Mouse (Mus musculus) myocyte (in vitro differentiated cells): ENCODE results near the gene Setd3. TPM values are rescaled to one million over a fixed set of nuclear protein-coding genes. Genes with fewer than 3 reads are reported as not detected.

Experiments used
- H3K27me3 ChIP-seq: one replicate; pipeline ENCODE4 v1.6.1; 2011; ENCODE audit not compliant: control insufficient read depth, insufficient read depth, insufficient read length
- H3K36me3 ChIP-seq: one replicate; pipeline ENCODE4 v1.6.1; 2011; ENCODE audit not compliant: control insufficient read depth, insufficient read depth
- H3K4me2 ChIP-seq: one replicate; pipeline ENCODE4 v1.6.1; 2011; ENCODE audit warnings: low read depth, control low read depth
- H3K4me3 ChIP-seq: one replicate; pipeline ENCODE4 v1.5.1; 2011; ENCODE audit warnings: mild to moderate bottlenecking, control low read depth, moderate library complexity
- H3K79me2 ChIP-seq: one replicate; pipeline ENCODE4 v1.6.1; 2011; ENCODE audit not compliant: control insufficient read depth, insufficient read depth
- H3ac ChIP-seq: one replicate; pipeline ENCODE4 v1.6.1; 2011; ENCODE audit not compliant: control insufficient read depth, insufficient read length
- CEBPB ChIP-seq: IDR thresholded peaks from 2 replicates; pipeline ENCODE4 v1.6.1; 2011; ENCODE audit warnings: mild to moderate bottlenecking, moderate library complexity; ENCODE audit not compliant: poor library complexity, insufficient read depth, severe bottlenecking
- E2F4 ChIP-seq: IDR thresholded peaks from one replicate; pipeline ENCODE4 v1.6.1; 2011; ENCODE audit warnings: mild to moderate bottlenecking, control low read depth, moderate library complexity; ENCODE audit not compliant: insufficient read depth
- MAX ChIP-seq: IDR thresholded peaks from one replicate; pipeline ENCODE4 v1.6.1; 2011; ENCODE audit warnings: low read depth, mild to moderate bottlenecking, control low read depth
- MYOD1 ChIP-seq, 3 experiments: IDR thresholded peaks; one replicate each; pipeline ENCODE4 v1.6.1; 2011; ENCODE audit warnings: control low read depth in 2 of 3, low read depth in 2 of 3, mild to moderate bottlenecking in 2 of 3, moderate library complexity in 1 of 3; ENCODE audit not compliant: insufficient read length in 2 of 3, control insufficient read depth in 1 of 3
- MYOG ChIP-seq, 3 experiments: IDR thresholded peaks; one replicate each; pipeline ENCODE4 v1.6.1; 2011; ENCODE audit warnings: control low read depth in 2 of 3, low read depth in 2 of 3, mild to moderate bottlenecking in 2 of 3; ENCODE audit not compliant: insufficient read length in 2 of 3, control insufficient read depth in 1 of 3, insufficient read depth in 1 of 3
- POLR2A ChIP-seq: IDR thresholded peaks from one replicate; pipeline ENCODE4 v1.6.1; 2011; ENCODE audit warnings: low read depth, mild to moderate bottlenecking, control low read depth, moderate library complexity; ENCODE audit not compliant: insufficient read length
- POLR2AphosphoS2 ChIP-seq: IDR thresholded peaks from one replicate; pipeline ENCODE4 v1.6.1; 2011; ENCODE audit warnings: low read depth, control low read depth; ENCODE audit not compliant: insufficient read length
- REST ChIP-seq: IDR thresholded peaks from one replicate; pipeline ENCODE4 v1.6.1; 2011; ENCODE audit warnings: mild to moderate bottlenecking, control low read depth, moderate library complexity; ENCODE audit not compliant: insufficient read depth, insufficient read length
- SRF ChIP-seq: IDR thresholded peaks from one replicate; pipeline ENCODE4 v1.6.1; 2011; ENCODE audit warnings: low read depth; ENCODE audit not compliant: control insufficient read depth, insufficient read length
- TCF12 ChIP-seq: IDR thresholded peaks from one replicate; pipeline ENCODE4 v1.6.1; 2011; ENCODE audit warnings: mild to moderate bottlenecking, control low read depth; ENCODE audit not compliant: poor library complexity, insufficient read depth, severe bottlenecking
- TCF3 ChIP-seq: IDR thresholded peaks from one replicate; pipeline ENCODE4 v1.6.1; 2011; ENCODE audit warnings: low read depth, control low read depth; ENCODE audit not compliant: insufficient read length
- USF1 ChIP-seq: IDR thresholded peaks from one replicate; pipeline ENCODE4 v1.6.1; 2011; ENCODE audit warnings: low read depth, mild to moderate bottlenecking, control low read depth, moderate library complexity
- polyA plus RNA-seq: library from polyadenylated mRNA; unstranded; fragments of >200 nt; fragmentation: generic; extraction: Trizol; gene quantifications from one replicate; pipeline ENCODE4 v1.2.1, GENCODE M21; 2012; ENCODE audit warnings: missing spikeins

Gene Setd3
- polyA plus RNA-seq, 1 experiment = 54.0 TPM

DNA sequence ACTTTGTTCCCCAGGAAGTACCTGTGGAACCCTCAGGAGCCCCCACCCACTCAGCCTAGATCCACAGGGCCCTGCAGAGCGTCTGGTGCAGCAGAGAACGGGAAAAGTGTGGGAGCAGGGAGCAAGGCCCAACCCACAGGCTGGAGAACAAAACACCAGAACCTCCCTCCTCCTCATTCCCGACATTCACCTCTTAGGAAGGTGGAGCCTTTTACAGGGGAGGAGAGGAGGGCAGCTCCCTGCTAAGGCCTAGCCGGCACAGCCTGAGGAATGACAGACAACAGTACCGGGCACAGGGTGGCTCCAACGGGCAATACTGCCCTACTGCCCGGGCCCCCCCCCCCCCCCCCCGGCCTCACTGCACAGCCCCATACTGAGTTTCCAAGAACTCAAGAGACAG is 44.2 kb upstream of the Setd3 start:
- Histone ChIP-seq H3K36me3 (no peaks in the 10 kb centered on the region), H3K79me2 (no peaks in the 10 kb centered on the region), H3ac (no peak overlapping the region), H3K27me3 (no peaks in the 10 kb centered on the region), H3K4me3 (no peak overlapping the region), H3K4me2 (peak overlapping the region; percentile 67)
- TF ChIP-seq MYOG (IDR thresholded peaks at IDR 0.05; ENCODE audit: control insufficient read depth in 1 of 3, insufficient read depth in 1 of 3, insufficient read length in 2 of 3, low read depth in 2 of 3) = no peak
- no peak for TF ChIP-seq USF1
- TF ChIP-seq TCF12 = no peak
- TF ChIP-seq TCF3 = no peak
- TF ChIP-seq CEBPB = no peak
- no peak for TF ChIP-seq POLR2A
- TF ChIP-seq MYOD1 (IDR thresholded peaks at IDR 0.05; ENCODE audit: control insufficient read depth in 1 of 3, insufficient read length in 2 of 3, low read depth in 2 of 3) = no peak
- no peak for TF ChIP-seq MAX
- no peak for TF ChIP-seq REST
- no peak for TF ChIP-seq POLR2AphosphoS2
- TF ChIP-seq SRF = no peak
- TF ChIP-seq E2F4 = no peak

DNA sequence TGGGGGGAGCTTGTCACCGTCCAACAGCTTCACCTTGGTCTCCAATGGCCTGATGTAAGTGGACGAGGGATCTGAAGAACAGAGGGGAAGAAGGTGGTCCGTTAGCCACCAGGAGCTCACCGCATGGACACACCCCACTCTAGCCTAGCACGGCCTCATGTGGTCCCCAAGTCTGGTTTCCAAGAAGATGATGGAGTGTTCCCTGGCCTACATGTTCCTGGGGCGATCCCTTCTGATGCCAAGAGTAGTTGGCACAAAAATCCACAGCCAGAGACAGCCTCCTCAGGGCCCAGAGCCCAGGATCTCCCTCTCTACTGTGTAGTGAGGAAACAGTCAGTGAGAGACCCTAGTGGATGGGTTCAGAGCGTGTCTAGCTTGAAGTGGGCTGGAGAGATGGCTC is 42.6 kb upstream of the Setd3 start:
- TF ChIP-seq TCF12 (no peak), POLR2A (no peak), MYOG (IDR thresholded peaks at IDR 0.05; ENCODE audit: control insufficient read depth in 1 of 3, insufficient read depth in 1 of 3, insufficient read length in 2 of 3, low read depth in 2 of 3) (no peak)
- Histone ChIP-seq H3K79me2 (no peaks in the 10 kb centered on the region), H3ac (no peak overlapping the region), H3K36me3 (no peaks in the 10 kb centered on the region), H3K4me2 (no peak overlapping the region), H3K27me3 (no peaks in the 10 kb centered on the region), H3K4me3 (no peak overlapping the region)

DNA sequence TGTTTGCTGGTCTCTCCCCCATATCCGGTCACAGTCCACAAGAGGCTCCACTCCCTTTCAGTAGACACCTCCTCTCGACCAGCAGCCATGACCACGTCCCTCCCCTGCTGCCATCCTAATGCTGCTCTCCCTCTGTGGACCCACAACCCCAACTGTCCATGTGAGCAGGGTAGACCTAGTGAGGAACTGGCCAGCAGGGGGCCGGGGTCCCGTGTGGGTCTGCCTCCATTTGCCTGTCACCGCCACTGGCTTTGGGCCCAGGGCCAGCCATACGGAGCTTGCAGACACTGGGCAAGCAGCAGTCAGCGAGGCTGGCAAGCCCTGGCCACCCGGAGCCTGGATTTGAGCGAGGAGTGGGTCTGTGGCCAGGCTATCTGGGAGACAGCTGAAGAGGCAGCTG is 42.1 kb upstream of the Setd3 start:
- H3K27me3 ChIP-seq = no peaks in the 10 kb centered on the region
- TF ChIP-seq USF1 (no peak), TCF12 (no peak), SRF (no peak), MYOG (IDR thresholded peaks at IDR 0.05; ENCODE audit: control insufficient read depth in 1 of 3, insufficient read depth in 1 of 3, insufficient read length in 2 of 3, low read depth in 2 of 3) (peak in 1 of 3 experiments; percentile 41), MYOD1 (IDR thresholded peaks at IDR 0.05; ENCODE audit: control insufficient read depth in 1 of 3, insufficient read length in 2 of 3, low read depth in 2 of 3) (no peak), TCF3 (no peak)
- no peaks in the 10 kb centered on the region for H3K36me3 ChIP-seq
- no peak overlapping the region for H3K4me2 ChIP-seq
- H3K79me2 ChIP-seq = no peaks in the 10 kb centered on the region
- no peak overlapping the region for H3ac ChIP-seq
- no peak overlapping the region for H3K4me3 ChIP-seq

DNA sequence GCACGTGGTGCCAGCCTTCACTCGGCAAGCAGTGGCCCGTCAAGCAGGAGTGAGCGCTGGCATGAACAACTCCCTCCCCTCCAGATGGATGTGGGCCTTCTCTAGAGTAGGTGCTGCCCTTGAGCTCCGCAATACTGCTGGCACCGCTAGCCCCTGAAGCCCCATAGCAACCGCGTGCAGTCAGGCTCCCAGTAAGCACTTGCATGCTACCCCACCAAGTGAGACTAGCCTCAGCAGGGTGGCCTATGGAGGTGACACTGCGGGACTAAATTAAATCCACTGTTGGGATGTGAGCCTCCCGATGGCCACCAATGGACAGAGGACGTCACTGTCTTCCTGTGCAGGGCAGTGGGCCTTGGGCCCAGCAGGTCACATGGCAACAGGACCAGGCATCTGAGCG is 41.5 kb upstream of the Setd3 start:
- H3K79me2 ChIP-seq = no peaks in the 10 kb centered on the region
- no peak overlapping the region for H3K4me3 ChIP-seq
- no peaks in the 10 kb centered on the region for H3K36me3 ChIP-seq
- no peak overlapping the region for H3K4me2 ChIP-seq
- TF ChIP-seq E2F4 (no peak), CEBPB (no peak), REST (no peak), TCF3 (no peak), TCF12 (no peak), USF1 (no peak), MAX (no peak), POLR2A (no peak), SRF (no peak), MYOD1 (IDR thresholded peaks at IDR 0.05; ENCODE audit: control insufficient read depth in 1 of 3, insufficient read length in 2 of 3, low read depth in 2 of 3) (no peak), POLR2AphosphoS2 (no peak), MYOG (IDR thresholded peaks at IDR 0.05; ENCODE audit: control insufficient read depth in 1 of 3, insufficient read depth in 1 of 3, insufficient read length in 2 of 3, low read depth in 2 of 3) (no peak)
- H3K27me3 ChIP-seq = no peaks in the 10 kb centered on the region
- H3ac ChIP-seq = no peak overlapping the region

DNA sequence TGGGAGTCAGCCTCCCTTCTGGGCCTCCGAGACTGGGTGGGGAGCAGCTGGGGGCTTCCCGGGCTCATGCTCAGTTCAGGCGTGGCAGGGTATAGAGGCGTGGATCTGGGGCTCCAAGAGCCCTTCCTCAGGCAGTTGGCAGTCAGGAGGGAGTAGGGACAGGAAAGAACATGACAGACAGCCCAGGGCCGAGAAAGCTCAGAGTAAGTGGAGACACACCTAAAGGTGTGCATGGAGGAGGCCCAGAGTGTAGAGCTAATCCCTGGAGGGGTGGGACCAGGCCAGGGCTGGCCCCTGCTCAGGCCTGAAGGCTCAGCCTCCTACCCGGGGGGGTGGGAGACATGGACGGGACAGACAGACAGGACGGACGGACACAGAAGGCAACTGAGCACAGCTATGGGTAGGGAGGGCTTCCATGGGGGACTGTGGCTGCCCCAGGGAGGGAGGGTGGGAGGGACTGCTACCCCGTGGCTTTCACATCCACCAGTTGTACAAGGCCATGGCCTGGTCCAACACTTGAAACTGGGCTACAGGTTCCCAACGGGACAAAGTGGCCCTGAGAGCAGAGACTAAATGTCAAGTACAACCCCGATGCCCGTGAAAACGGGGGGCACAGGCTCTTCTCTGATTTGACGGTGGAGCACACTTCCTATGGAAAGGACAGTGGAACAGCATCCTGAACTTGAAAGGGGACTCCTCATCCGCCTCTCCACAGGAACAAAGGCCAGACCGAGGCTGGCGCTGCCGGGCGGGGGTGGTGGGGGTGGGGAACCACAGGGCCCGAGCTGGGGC is 40.9 kb upstream of the Setd3 start:
- Histone ChIP-seq H3ac (no peak overlapping the region), H3K4me2 (no peak overlapping the region), H3K4me3 (no peak overlapping the region), H3K36me3 (no peaks in the 10 kb centered on the region), H3K79me2 (no peaks in the 10 kb centered on the region), H3K27me3 (no peaks in the 10 kb centered on the region)
- TF ChIP-seq POLR2A (no peak), TCF3 (no peak), SRF (no peak), TCF12 (no peak), USF1 (no peak), CEBPB (no peak), MYOG (IDR thresholded peaks at IDR 0.05; ENCODE audit: control insufficient read depth in 1 of 3, insufficient read depth in 1 of 3, insufficient read length in 2 of 3, low read depth in 2 of 3) (no peak), REST (no peak), E2F4 (no peak), MAX (no peak), MYOD1 (IDR thresholded peaks at IDR 0.05; ENCODE audit: control insufficient read depth in 1 of 3, insufficient read length in 2 of 3, low read depth in 2 of 3) (no peak), POLR2AphosphoS2 (no peak)
